Mouse (Mus musculus): ENCODE measurements around the gene Sbk1. TPM values are rescaled to one million over a fixed set of nuclear protein-coding genes. Genes with fewer than 3 reads are reported as not detected.

Sbk1 gene
- 17.9 and 19.1 TPM in 2 replicates for polyA plus RNA-seq (2015; fragmentation: Nextera tagmentation; extraction: Ambion mirVana)

DNA sequence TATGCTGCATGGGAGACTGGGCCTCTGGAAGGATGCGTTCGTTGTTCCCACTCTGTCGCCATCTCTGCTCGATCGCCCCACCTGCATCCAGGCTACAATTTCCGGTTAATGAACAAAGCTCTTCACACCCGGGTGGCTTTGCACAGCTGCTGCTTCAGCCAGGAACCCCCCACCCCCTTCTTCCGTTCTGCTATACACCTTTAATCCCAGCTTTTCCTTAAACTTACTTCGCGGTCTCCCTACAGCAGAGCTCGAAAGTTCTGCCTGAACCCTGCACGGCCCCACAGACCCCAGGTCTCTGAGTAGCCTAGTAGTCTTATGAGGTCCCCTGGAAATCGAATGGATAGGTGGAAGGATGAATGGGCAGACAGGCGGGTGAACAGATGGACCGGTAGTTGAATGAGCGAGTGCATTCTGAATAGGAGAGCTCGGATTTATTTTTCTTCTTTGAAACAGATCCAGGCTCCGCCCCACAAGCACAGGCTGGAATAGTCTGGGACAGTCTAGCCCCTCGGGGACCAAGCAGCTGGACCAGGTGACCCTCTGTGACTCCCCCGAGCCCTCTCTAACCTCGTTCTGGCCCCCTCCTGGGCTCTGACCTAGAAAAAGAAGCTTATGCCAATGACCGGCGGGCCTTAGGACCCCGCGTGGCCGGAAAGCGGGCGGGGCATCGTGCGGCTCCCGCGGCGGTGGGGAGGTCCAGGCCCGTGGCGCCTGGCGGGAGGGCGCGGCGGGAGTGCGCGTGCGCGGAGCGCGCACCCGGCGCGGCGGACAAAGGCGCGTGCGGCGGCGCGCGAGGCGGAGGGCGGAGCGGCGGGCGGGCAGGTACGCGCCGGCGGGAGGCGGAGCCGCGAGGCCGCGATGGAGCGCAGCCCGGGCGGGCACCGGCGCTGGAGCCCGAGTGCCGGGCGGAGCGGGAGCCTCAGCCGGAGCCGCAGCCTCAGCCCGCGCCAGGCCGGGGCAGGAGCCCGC, at the start of gene Sbk1:
TSS of gene Sbk1 (plus strand) at position 908 of the 972 bp plus-strand sequence.
- peak; percentile 86 for DNase-seq (ENCODE audit: low spot score)

DNA sequence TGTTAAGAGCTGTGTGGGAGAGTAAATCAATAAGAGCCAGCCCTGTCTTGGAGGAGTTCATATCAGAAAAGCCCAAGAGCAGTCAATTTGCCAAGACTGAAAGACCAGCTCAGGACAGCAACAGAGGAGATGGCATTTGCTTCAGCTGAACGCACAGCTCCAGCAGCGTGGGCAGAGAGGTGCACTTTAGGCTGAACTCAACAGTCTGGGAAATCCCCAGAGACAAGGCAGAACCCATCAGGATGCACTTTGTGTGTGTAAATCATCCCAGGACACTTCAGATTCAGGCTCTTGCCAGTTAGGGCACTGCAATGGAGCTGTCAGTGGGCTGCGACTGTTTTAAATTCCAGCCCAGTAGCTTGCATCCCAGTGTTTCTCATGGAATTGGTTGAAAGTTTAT, 49.7 kb upstream of the Sbk1 start:
- DNase-seq (ENCODE audit: low spot score), result no peak

DNA sequence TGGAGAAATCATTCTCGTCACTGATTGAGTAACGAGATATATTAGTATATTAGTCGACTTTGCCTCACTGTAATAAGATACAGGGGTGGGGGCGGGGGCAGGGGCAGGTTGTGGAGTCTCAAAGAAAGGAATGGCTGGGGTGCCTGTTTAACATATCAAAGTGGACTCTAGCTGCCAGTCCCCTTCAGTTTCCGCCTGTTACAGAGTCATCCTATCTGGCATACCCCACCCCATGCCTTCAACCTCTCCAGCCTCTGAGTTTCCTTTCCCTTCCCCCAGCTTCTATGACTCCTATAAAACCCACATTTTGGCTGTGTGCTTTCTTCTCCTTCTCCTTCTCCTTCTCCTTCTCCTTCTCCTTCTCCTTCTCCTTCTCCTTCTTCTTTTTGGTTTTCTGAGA, 46.3 kb upstream of the Sbk1 start:
- no peak for DNase-seq (ENCODE audit: low spot score)

DNA sequence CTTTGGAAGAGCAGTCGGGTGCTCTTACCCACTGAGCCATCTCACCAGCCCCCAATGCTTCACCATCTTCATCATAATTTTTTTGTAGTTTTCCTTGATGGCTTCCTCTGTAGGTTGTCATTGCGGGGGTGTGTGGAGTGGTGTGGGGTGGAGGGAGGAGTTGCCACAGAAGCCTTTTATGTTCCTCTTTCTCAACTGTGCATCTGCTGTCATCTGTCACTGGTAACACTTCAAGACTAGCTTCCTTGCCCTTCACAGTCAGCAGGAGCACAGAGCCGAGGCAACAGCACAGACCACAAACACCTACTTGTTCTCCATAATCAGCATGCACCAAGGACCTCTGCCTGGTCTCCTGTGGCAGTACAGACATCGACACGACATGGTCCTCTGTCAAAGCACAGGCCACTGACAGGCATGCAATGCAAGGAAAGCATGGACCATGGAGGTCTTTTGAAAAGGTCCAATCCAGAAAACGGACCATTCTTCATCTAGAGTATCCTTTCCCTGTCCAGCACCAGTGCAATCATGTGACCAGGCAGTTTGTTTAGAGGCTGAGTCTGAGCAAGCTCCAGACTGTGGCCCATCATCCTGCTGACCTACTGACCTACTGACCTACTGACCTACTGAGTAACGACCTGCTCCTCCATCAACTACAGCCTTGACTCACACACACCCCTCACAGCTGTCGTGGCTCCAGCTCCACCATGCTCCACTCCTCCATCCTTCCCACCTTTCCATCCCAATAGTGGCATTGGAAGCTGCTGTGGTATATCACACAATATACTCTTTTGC, 41.9 kb upstream of the Sbk1 start:
- DNase-seq (ENCODE audit: low spot score), result peak; percentile 80

DNA sequence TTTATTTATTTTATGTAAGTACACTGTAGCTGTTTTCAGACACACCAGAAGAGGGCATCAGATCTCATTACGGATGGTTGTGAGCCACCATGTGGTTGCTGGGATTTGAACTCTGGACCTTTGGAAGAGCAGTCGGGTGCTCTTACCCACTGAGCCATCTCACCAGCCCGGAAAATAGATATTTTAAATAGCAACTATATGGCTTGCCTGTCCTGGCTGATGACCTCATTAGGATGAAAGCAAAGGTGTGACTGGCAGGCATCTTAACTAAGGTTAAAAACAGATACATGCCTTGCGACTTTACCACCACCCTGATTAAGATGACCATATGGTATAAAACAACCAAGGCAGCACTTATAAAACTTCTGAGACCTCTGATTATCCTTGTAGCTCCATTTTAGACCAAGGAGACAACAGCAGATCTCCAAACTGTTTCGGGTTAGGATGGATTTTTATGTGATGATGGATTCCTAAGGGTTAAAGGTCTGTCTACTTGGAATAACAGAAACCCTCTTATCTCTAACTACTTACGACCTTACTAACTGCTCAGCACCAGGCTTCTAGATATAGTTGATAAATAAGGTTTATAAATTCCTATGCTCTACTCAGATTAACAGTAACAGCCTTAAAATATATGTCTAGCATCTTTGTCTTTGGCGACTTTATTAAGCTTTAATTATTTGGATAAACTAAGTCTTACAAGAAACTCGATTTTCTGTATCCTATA, 39.9 kb upstream of the Sbk1 start:
- DNase-seq (ENCODE audit: low spot score), result no peak

DNA sequence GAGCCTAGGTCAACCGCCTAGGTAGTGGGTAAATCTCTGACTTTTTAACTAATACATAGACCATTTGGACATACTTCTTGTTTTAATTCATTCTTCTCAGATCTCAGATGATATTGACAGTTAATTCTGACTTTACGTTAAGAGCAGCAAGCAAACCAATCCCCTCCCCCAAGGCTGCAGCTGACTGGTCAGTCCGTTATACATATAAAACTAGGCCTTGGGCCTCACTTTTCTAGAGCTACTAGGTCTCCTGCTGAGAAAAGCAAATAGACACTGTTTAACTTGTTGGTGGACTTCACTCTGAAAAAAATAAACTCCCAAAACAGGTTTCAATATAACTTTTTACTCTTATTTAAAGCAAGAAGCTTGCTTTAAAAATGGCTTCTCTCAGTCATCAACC, 37.8 kb upstream of the Sbk1 start:
- DNase-seq (ENCODE audit: low spot score), result no peak

DNA sequence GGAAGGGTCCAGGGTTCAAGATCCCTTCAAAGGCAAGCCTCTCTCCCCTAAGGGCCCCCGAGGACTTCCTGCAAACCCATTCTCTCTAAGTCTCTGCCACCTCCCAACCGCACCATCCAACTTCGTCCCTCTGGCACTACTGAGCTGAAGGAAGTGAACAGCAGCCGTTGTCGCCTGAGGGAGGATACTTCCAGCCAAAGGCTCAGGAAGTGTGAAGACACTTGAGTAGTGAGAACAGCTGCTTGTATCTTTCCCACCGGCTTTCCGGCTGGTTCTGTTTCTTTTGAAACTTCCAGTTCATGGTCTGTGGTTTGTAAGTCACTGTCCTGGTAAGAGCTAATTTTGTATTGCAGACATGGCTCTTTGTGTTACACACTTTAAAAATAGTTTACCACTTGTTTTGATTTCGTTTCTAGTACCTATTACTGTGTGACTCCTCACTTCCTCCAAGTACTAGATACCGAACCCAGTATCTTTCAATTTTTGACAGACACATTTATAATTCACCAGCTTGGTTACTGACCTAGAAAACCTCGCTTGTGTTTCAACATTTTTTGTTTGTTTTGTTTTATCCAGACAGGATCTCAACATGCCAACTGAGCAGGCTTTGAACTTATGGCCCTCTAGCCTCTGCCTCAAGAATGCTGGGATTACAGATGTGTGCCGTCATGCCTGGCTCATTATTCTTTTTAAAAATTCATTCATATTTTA, 36.2 kb upstream of the Sbk1 start:
- peak; percentile 60 for DNase-seq (ENCODE audit: low spot score)

DNA sequence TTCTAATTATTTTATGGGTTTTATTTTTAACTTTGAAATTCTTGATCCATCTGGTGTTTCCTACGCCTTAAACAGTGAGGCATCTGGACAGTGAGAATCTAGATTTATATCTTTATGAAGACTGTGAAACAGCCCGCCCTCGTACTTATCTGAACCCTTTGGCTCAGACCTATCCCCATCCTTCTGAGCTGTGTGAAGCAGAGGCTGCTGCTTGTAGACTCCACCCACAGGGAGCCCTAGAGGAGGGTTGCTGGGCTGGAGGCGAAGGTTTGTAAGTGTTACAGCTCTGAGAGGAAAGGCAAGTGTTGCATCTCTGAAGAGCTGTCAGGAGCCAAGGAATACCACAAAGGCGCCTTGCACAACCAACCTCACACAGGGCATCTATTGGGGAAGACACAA, 35.6 kb upstream of the Sbk1 start:
- peak; percentile 46 for DNase-seq (ENCODE audit: low spot score)

DNA sequence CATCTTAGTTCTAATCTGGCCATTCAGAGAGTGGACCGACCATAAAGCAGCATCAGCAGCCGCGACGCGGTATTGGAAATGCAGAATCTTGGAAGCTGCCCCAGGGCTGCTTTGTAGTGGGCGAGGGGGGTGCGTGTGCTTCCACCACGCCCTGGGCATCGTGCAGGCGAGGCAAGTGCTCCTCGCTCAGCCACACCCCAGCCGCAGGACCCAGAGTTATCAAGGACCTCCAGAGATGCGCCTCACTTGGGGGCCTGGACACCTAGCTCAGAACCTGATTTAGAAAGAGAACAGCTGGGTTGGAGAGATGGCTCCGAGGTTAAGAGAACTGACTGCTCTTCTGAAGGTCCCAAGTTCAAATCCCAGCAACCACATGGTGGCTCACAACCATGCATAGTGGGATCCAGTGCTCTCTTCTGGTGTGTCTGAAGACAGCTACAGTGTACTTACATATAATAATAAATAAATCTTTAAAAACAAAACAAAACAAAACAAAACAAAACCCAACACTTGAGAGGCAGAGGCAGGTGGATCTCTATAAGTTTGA, 31.5 kb upstream of the Sbk1 start:
- no peak for DNase-seq (ENCODE audit: low spot score)

DNA sequence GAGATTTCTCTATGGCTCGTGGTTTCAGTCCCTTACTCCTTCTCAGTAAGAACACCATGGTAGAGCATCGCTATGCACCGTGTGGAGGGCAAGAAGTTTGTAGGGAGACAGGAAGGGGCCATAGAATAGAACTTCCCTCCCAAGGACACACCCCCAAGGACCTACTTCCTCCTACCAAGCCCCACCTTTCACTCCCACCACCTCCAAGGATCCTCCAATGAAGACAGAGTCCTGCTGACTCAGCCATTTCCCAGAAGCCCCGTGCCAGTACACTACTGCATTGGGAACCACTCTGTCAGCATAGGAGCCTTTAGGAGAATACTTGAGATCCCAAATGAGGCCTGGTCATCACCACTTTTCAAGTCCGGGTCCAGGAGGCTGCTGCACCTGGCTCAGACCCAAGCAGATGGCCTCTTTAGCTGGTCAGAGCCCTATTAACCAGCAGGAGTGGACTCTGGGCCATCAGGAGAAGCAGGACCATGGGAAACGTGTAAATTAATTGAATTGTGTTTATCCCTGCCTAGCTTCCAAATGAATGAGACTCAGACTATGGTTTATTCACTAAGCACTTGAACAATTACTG, 28.2 kb upstream of the Sbk1 start:
- no peak for DNase-seq (ENCODE audit: low spot score)

DNA sequence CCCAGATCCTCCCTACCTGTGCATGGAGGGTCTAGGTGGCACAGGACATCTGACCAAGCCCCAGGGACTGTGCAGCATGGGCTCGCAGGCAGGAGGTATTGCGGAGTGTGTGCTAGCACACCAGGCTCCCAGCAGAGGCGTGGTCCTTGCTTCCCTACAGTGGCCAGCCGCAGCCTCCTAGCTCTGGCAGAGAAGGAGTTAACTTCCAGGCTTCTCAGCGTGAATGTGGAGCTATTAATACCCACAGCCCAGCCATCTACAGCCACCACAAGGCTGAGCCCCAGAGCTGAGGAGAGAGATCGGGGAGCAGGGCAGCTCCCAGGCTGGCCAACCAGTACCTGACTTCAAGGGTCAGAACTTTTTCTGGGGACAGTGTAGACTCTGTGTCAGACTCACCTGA, 24.3 kb upstream of the Sbk1 start:
- DNase-seq (ENCODE audit: low spot score), result no peak

DNA sequence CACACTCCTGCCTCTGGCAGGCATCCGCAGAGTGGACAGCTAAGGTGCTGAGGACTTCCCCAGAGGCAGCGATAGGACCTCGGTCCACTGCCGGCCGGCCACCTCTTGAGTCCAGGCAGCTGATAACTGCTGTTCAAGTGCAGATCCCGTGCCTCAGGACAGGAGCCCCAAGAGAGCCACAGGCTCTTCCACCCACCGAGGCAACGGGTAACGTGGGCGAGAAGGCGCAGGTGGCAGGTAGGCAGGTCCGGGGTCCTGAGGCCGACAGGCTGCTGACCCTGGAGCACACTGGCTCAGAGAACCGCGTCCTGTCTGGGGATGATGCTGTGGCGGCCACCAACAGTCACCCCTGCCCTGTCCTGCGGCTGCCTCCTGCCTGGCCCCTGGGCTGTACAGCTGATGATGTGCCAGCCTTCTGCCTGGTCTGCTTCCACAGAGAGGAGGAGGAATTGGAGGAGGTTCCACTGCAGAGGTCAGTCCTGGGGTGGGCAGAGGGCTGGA, 23.7 kb upstream of the Sbk1 start:
- DNase-seq (ENCODE audit: low spot score), result no peak

DNA sequence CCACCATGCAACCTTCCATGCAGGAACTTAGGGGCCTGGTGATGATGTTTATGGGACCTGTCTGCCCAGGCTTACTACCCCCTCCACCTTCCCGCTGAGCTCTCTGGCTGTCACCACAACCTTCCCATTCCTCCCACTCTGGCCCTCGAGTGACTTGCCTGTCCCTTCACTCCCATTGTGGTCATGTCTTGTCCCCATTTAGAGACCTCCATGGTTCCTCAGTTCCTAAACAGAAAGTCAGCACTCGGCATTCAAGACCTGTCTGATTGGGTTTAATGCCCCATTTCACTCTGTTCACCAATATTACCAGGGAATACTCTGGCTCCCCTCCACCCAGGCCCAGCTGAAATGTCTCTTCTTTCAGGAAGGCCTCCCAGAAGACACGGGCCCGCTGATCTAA, 23.3 kb upstream of the Sbk1 start:
- DNase-seq (ENCODE audit: low spot score), result no peak

DNA sequence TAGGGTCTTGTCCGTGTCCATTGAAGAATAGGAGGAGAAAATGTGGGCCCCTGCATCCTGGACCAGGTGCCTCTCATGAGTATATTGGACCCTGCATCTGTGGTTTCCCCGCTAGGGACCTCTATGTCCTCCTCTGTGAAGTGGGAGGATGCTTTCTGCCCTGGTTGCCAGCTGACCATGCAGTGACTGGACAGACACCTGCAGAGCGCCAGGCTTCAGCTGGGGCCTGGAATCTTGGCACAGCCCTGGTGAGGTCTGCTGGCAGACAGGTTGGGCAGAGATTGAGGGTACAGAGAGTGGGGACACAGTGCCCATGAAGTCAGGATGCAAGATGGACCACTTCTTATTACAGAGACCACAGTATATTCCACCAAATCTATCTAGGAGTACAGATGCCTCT, 22.4 kb upstream of the Sbk1 start:
- DNase-seq (ENCODE audit: low spot score), result no peak

DNA sequence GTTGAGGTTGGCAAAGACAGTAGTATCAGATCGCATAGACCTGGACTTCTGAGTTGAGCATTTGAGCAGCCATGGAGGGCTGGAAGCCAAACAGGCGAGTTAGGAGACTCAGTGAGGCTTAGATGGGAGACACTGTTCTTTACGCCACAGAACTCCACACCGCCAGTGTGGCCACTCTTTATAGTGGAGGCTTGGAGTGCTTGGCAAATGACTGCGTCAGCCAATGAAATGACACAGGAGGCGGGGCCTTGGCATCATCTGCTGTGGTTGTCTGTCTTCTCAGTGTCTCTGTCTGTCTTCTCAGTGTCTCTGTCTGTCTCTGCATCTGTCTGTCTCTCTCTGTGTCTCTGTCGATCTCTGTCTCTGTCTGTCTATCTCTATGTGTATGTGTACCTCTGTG, 21.9 kb upstream of the Sbk1 start:
- no peak for DNase-seq (ENCODE audit: low spot score)

DNA sequence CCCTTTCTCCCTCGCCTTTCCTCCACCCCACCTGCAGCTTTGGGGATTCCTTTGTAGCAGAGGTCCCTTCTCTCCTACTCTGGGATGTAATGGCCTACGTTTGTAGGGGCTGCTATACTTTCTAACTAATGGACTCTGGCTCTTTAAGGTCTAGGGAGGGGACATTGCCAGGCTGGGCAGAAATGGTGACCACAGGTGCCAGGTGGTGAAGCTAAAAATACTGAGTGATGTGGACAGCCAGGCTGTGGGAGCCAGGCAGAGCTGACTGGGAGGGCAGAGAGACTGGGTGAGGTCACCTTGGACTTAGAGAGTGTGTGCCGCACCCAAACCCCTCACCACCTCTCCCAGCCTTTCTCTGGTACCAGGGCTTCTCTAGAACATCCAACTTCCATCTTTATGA, 20.7 kb upstream of the Sbk1 start:
- no peak for DNase-seq (ENCODE audit: low spot score)

DNA sequence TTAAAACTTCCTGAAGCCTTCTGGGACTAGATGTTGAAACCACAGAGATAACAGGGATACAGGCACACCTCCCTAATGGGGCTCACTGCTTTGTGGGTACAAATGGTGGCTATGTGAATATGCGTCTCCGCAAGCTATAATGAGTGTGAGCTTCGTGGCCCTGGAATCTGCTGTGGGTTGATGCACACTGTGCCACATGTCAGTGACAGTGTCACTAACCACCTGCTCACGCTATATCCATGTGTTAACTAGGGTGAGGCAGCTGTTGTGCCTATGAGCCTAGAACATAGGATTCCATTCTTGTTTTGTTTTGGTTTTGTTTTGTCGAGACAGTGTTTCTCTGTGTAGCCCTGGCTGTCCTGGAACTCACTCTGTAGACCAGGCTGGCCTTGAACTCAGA, 20.2 kb upstream of the Sbk1 start:
- no peak for DNase-seq (ENCODE audit: low spot score)

DNA sequence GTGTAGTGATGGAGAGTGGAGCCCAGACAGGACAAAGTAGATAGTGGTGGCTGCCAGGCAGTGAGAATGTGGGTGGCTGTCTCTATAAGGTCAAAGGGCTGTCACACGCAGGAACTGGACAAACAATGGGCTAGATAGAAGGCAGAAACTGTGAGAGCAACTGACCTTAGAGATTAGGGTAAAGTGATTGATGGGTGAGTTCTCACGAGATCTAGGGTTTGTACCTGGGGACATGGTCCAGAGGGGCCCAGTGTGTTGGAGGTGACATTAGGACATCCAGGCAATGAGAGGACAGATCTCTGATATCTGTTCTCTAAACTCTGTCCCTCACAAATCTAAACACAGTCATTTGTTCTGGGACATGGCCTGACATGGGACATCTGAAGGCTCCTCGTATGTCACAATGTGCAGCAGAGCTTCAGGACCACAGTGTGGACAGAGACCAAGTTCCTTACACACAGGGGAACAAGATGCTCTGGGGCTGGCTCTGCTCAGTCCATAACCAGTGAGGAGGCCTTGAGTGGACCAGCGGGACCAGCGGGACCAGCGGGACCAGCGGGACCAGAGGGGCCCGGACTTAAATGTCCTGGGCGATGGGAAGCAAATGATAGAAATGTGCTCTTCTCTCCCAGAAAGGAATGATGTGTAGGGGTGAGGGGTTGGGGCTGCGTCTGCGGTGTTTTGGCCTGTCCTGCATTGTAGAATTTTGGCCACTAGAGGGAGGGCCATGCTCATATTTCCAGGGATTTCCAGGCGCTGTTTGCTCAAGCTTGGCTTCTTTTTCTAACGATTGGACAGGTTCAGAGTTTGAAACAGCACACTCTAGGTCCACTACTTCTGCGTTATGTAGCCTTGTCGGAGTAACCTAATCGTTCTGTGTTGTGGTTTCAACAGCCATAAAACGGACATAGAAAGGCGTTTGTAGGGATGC, 11.9 kb upstream of the Sbk1 start:
- peak; percentile 79 for DNase-seq (ENCODE audit: low spot score)

DNA sequence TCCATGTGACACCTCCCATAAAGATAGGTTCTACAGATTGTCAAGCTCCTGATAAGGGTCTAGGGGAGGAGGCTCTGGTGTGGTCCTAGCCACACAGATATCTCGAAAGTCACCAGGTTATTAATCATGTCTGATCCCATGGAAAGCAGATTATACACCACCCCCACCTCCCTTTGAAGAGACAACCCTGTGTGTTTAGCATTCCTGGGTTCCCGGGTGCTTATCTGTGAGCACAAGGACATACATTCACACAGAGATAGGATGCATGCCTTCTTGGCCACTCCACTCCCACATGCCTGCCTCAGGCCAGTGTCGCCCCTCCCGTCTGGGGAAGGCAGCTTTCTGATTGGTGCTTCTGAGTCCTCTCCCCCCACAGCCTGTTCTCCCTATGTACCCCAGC, 10.6 kb upstream of the Sbk1 start:
- DNase-seq (ENCODE audit: low spot score), result no peak

All from thymus, postnatal 0 days (tissue).